Mouse (Mus musculus) intestine, postnatal 0 days (tissue): ENCODE measurements around the gene Bag2. TPM values are rescaled to one million over a fixed set of nuclear protein-coding genes. Genes with fewer than 3 reads are reported as not detected.

Experiments used
- ATAC-seq: fragments of 200-750 bp; cut with Nextera tagmentation; 2 replicates; pipeline ENCODE4 v1.8.0; 2017; ENCODE audit warnings: mild to moderate bottlenecking, moderate TSS enrichment, moderate library complexity
- H3K27ac ChIP-seq: fragments of 300-500 bp; sonication (generic); 2 replicates; pipeline ENCODE4 v1.5.1; 2014; ENCODE audit warnings: mild to moderate bottlenecking, low read depth, low read length, moderate library complexity
- H3K27me3 ChIP-seq: fragments of 300-500 bp; sonication (generic); replicated peaks from 2 replicates; pipeline ENCODE4 v1.6.1; 2014; ENCODE audit warnings: low read length, mixed read lengths; ENCODE audit not compliant: control insufficient read depth, insufficient read depth
- H3K36me3 ChIP-seq: fragments of 300-500 bp; sonication (generic); 2 replicates; pipeline ENCODE4 v1.6.1; 2014; ENCODE audit warnings: mild to moderate bottlenecking, moderate library complexity; ENCODE audit not compliant: control insufficient read depth, insufficient read depth
- H3K4me1 ChIP-seq: fragments of 300-500 bp; sonication (generic); replicated peaks from 2 replicates; pipeline ENCODE4 v1.6.1; 2014; ENCODE audit warnings: antibody characterized with exemption, low read length, mixed read lengths; ENCODE audit not compliant: control insufficient read depth, insufficient read depth
- H3K4me2 ChIP-seq: fragments of 300-500 bp; sonication (generic); replicated peaks from 2 replicates; pipeline ENCODE4 v1.6.1; 2014; ENCODE audit warnings: low read depth, mild to moderate bottlenecking, moderate library complexity
- H3K4me3 ChIP-seq: fragments of 300-500 bp; sonication (generic); 2 replicates; pipeline ENCODE4 v1.5.1; 2014; ENCODE audit warnings: low read depth, low read length
- H3K9ac ChIP-seq: fragments of 300-500 bp; sonication (generic); 2 replicates; pipeline ENCODE4 v1.6.1; 2014; ENCODE audit warnings: mild to moderate bottlenecking, low read depth, low read length
- H3K9me3 ChIP-seq: fragments of 300-500 bp; sonication (generic); 2 replicates; pipeline ENCODE4 v1.6.1; 2016; ENCODE audit warnings: mixed run types; ENCODE audit not compliant: control insufficient read depth
- CTCF ChIP-seq: sonication (generic); IDR thresholded peaks from 2 replicates; pipeline ENCODE4 v1.5.1; 2016; ENCODE audit warnings: low read depth, mild to moderate bottlenecking, control low read depth, antibody characterized with exemption, moderate library complexity
- WGBS: fragments of 180-500 bp; shearing (Covaris S2); extraction: QIAGEN DNeasy Blood & Tissue Kit; methylation state at CpG from one replicate; pipeline ENCODE4 v1.1.7; 2014; 5-methylcytosine and 5-hydroxymethylcytosine counted together
- polyA plus RNA-seq: library from polyadenylated mRNA; unstranded; fragments of >200 nt; fragmentation: Nextera tagmentation; extraction: Ambion mirVana; gene quantifications from 2 replicates; pipeline ENCODE4 v1.2.1, GENCODE M21; 2015

Bag2 gene
- polyA plus RNA-seq, 1 experiment from 2014 or later, result 26.0 TPM

DNA sequence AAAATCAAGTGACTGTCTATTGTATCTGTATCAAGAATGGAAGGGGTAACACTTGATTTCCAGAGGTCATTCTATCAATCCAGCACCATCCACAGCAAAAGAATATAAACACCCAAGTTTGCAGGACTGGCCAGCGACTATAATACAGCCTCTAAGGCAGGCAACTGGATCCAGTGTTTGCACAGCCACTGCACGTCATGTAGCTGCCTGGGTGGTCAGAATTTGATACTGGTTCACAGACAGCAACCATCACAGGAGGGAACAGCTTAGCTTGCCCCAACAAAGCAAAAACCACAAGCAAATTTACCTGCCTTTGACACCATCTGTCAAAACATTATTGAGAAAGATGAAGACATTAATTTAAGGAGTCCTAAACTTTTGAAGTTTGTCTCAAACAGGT is 6.2 kb upstream of the Bag2 start:
- Histone ChIP-seq H3K36me3 (0 out of 2 replicates have a peak, but pooled peaks cover 4% of the 10 kb centered on the region), H3K9ac (no peak overlapping the region)
- WGBS, result 71% methylated on average over 2 of the region's 2 CpGs

GRCm38 (mm10) chr1:33758488-33758887 is 893 bp upstream of the Bag2 start:
- Histone ChIP-seq H3K4me2 (no peak overlapping the region), H3K27ac (no peak overlapping the region), H3K36me3 (0 out of 2 replicates have a peak, but pooled peaks cover 4% of the 10 kb centered on the region), H3K9ac (no peak overlapping the region), H3K9me3 (no peaks in the 10 kb centered on the region), H3K4me1 (0 out of 2 replicates have a peak, but pooled peaks cover 2% of the 10 kb centered on the region), H3K27me3 (no peaks in the 10 kb centered on the region), H3K4me3 (no peak overlapping the region)
- no peak for ATAC-seq
- 56% methylated on average over 4 of the region's 4 CpGs for WGBS
- TF ChIP-seq CTCF, result no peak

More for the DNA sequence above, 6.2 kb upstream of the Bag2 start:
- no peaks in the 10 kb centered on the region for H3K4me1 ChIP-seq
- H3K27ac ChIP-seq, result no peak overlapping the region
- H3K4me2 ChIP-seq, result no peak overlapping the region
- ATAC-seq, result no peak
- TF ChIP-seq CTCF, result no peak
- H3K9me3 ChIP-seq, result no peaks in the 10 kb centered on the region
- H3K27me3 ChIP-seq, result no peaks in the 10 kb centered on the region
- H3K4me3 ChIP-seq, result no peak overlapping the region

- Histone ChIP-seq H3K9me3 (no peaks in the 10 kb centered on the region), H3K4me1 (0 out of 2 replicates have a peak, but pooled peaks cover 2% of the 10 kb centered on the region), H3K9ac (peak overlapping the region; percentile 69; the same call in 1 of the 2 replicates), H3K4me3 (peak overlapping the region; percentile 70), H3K27me3 (no peaks in the 10 kb centered on the region), H3K36me3 (0 out of 2 replicates have a peak, but pooled peaks cover 4% of the 10 kb centered on the region), H3K27ac (no peak overlapping the region), H3K4me2 (peak overlapping the region; percentile 100)
- ATAC-seq, result peak; percentile 33; the same call in 1 of the 2 replicates
- TF ChIP-seq CTCF, result no peak
- WGBS, result 2% methylated on average over 14 of the region's 14 CpGs
These were observed 572 bp downstream of the Bag2 start for GRCm38 (mm10) chr1:33757033-33757413.

- H3K4me1 ChIP-seq, result 0 out of 2 replicates have a peak, but pooled peaks cover 2% of the 10 kb centered on the region
- WGBS, result 12% methylated on average over 18 of the region's 18 CpGs
- H3K9ac ChIP-seq, result peak overlapping the region; percentile 69; the same call in 1 of the 2 replicates
- H3K4me2 ChIP-seq, result peak overlapping the region; percentile 100
- H3K27ac ChIP-seq, result no peak overlapping the region
- H3K27me3 ChIP-seq, result no peaks in the 10 kb centered on the region
- no peaks in the 10 kb centered on the region for H3K9me3 ChIP-seq
- H3K4me3 ChIP-seq, result peak overlapping the region; percentile 70
- peak; percentile 46 for ATAC-seq
- H3K36me3 ChIP-seq, result 0 out of 2 replicates have a peak, but pooled peaks cover 4% of the 10 kb centered on the region
- TF ChIP-seq CTCF, result no peak
These were observed 1.1 kb downstream of the Bag2 start for GRCm38 (mm10) chr1:33756258-33757032.

DNA sequence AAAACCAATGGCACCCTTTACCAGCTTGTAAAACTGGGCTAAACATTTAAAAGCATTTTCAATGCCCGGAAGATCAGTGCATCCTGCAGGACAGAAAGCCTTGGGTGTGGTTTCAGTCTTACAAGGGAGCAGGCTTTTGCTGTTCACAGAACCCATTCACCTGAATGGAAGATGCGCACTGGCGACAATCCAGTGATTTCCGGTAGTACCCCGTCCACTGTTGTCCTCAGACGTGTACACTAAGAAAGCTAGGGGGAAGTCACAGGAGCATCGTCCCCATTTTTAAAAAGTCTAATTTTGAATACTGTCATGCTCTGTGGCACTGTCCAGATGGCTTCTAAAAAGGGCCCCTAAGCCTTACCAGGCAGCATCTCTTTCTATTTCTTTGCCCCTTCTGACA is 1.8 kb downstream of the Bag2 start:
- ATAC-seq, result no peak
- Histone ChIP-seq H3K4me3 (peak overlapping the region; percentile 70; the same call in 1 of the 2 replicates), H3K27ac (no peak overlapping the region), H3K36me3 (0 out of 2 replicates have a peak, but pooled peaks cover 4% of the 10 kb centered on the region), H3K4me1 (0 out of 2 replicates have a peak, but pooled peaks cover 2% of the 10 kb centered on the region), H3K4me2 (peak overlapping the region; percentile 100), H3K9me3 (no peaks in the 10 kb centered on the region), H3K9ac (no peak overlapping the region), H3K27me3 (no peaks in the 10 kb centered on the region)
- WGBS, result 55% methylated on average over 7 of the region's 7 CpGs
- no peak for TF ChIP-seq CTCF

DNA sequence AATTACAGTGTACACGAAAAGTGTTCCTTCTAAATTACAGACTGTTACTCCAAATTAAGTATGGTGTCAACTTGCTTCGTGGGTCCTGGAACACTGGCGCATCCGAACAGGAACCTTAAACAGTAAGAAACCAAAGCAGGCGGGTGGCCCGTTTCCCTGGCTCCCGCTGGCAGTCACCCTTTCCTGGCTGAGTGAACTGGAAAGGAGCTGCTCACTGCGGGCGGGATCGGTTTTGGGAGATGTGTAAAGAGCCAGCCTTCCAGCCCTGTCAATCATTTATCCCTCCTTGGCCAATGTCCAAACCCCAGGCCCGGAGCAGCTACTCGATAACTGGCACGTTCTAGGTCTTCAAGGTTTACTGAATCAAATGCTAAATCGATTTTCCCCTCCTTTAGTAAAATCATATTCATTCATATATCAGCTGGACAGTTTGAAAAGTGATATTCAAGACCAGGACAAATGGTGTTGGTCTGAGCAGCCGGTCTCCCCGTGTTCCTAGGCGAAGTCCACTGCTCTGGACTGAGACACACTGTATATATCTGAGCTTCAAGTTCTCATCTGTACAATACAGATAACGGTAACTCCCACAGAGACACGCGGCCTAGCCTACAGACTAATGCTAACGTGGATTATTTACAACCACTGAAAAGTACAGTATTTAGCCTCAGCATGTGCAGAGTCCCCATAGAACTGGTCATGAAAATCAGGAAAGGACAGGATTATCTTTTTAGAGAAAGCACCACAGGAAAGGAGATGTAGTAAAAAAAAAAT is 2.4 kb downstream of the Bag2 start:
- no peaks in the 10 kb centered on the region for H3K9me3 ChIP-seq
- WGBS, result 61% methylated on average over 21 of the region's 21 CpGs
- no peak overlapping the region for H3K4me3 ChIP-seq
- H3K36me3 ChIP-seq, result no peaks in the 10 kb centered on the region
- H3K27ac ChIP-seq, result no peak overlapping the region
- no peaks in the 10 kb centered on the region for H3K27me3 ChIP-seq
- H3K4me1 ChIP-seq, result 0 out of 2 replicates have a peak, but pooled peaks cover 2% of the 10 kb centered on the region
- no peak for TF ChIP-seq CTCF
- no peak for ATAC-seq
- H3K4me2 ChIP-seq, result no peak overlapping the region
- no peak overlapping the region for H3K9ac ChIP-seq
